ENCODE assay signal across 8 mouse cellular contexts in genomic region chr4:126532292-126532691, GRCm38 (mm10). TPM values are rescaled to one million over a fixed set of nuclear protein-coding genes. Genes with fewer than 3 reads are reported as not detected.
DNase-seq lines count a peak whose midpoint lies in the region; ATAC-seq and TF ChIP-seq lines count a peak whose summit lies in the region.

No protein-coding gene starts in this region.

- peak overlapping the region; percentile 63 for H3K4me3 ChIP-seq in kidney, adult 2 months (ENCODE audit: insufficient read depth, low read depth, low read length)
- H3K4me3 ChIP-seq in embryonic facial prominence, embryonic 10.5 days, result peak overlapping the region; percentile 78
- peak overlapping the region; percentile 78 for H3K4me3 ChIP-seq in hindbrain, embryonic 14.5 days (replicated peaks; ENCODE audit: low read length)
- H3K4me3 ChIP-seq in midbrain, embryonic 12.5 days, result peak overlapping the region; percentile 94

- peak overlapping the region; percentile 86 for H3K4me2 ChIP-seq in hindbrain, embryonic 14.5 days (replicated peaks)
- H3K4me2 ChIP-seq in midbrain, embryonic 12.5 days (replicated peaks), result peak overlapping the region; percentile 88

- peak overlapping the region; percentile 78 for H3K9ac ChIP-seq in hindbrain, embryonic 14.5 days
- peak overlapping the region; percentile 90 for H3K9ac ChIP-seq in midbrain, embryonic 12.5 days (replicated peaks)

- no peaks in the 10 kb centered on the region for H3K9me3 ChIP-seq in embryonic facial prominence, embryonic 10.5 days
- H3K9me3 ChIP-seq in hindbrain, embryonic 14.5 days (ENCODE audit: control insufficient read depth, low read length), result no peaks in the 10 kb centered on the region
- no peaks in the 10 kb centered on the region for H3K9me3 ChIP-seq in midbrain, embryonic 12.5 days

- no peak overlapping the region for H3K27ac ChIP-seq in kidney, adult 2 months (ENCODE audit: insufficient read depth, low read depth, low read length)
- H3K27ac ChIP-seq in embryonic facial prominence, embryonic 10.5 days (replicated peaks), result no peak overlapping the region
- peak overlapping the region; percentile 81; the same call in 1 of the 2 replicates for H3K27ac ChIP-seq in hindbrain, embryonic 14.5 days
- no peak overlapping the region; the same call in 1 of the 2 replicates for H3K27ac ChIP-seq in midbrain, embryonic 12.5 days (replicated peaks)

- H3K4me1 ChIP-seq in kidney, adult 2 months (ENCODE audit: control insufficient read depth, insufficient read depth, low read length), result peaks cover 4% of the 10 kb centered on the region; the same call in 1 of the 2 replicates
- peaks cover 12% of the 10 kb centered on the region for H3K4me1 ChIP-seq in embryonic facial prominence, embryonic 10.5 days
- H3K4me1 ChIP-seq in hindbrain, embryonic 14.5 days (replicated peaks; ENCODE audit: control insufficient read depth, insufficient read depth, low read length), result peaks cover 17% of the 10 kb centered on the region
- H3K4me1 ChIP-seq in midbrain, embryonic 12.5 days, result peaks cover 14% of the 10 kb centered on the region

- no peak for TF ChIP-seq POLR2A in kidney, adult 2 months (IDR thresholded peaks at IDR 0.05; ENCODE audit: low read depth, low read length)

- WGBS in kidney, adult 2 months, result 63% methylated on average over 5 of the region's 5 CpGs
- 36% methylated on average over 5 of the region's 5 CpGs for WGBS in embryonic facial prominence, embryonic 10.5 days
- 32% methylated on average over 5 of the region's 5 CpGs for WGBS in hindbrain, embryonic 14.5 days
- WGBS in midbrain, embryonic 12.5 days, result 23% methylated on average over 5 of the region's 5 CpGs

- ATAC-seq in hindbrain, embryonic 14.5 days (ENCODE audit: low FRiP score), result no peak
- no peak for ATAC-seq in midbrain, embryonic 12.5 days (ENCODE audit: low FRiP score, low read depth)

- no peak for DNase-seq in kidney, adult 2 months
- no peak for DNase-seq in kidney, postnatal 10 days
- DNase-seq in embryonic facial prominence, embryonic 10.5 days (ENCODE audit: low spot score), result no peak
- no peak for DNase-seq in hindbrain, embryonic 14.5 days (ENCODE audit: low spot score)
- DNase-seq in spleen, postnatal 4 days (ENCODE audit: low spot score in 2 of 2), result no peak
- no peak for DNase-seq in thymus, postnatal 0 days (ENCODE audit: low spot score)
- no peak for DNase-seq in gastrocnemius, postnatal 10 days

- H3K27me3 ChIP-seq in kidney, adult 2 months (replicated peaks; ENCODE audit: control insufficient read depth, insufficient read depth, low read length), result no peaks in the 10 kb centered on the region; the same call in 1 of the 2 replicates
- peaks cover 38% of the 10 kb centered on the region for H3K27me3 ChIP-seq in embryonic facial prominence, embryonic 10.5 days (replicated peaks; ENCODE audit: low read depth, poor library complexity, severe bottlenecking)
- H3K27me3 ChIP-seq in hindbrain, embryonic 14.5 days (ENCODE audit: control insufficient read depth, insufficient read depth, low read length), result no peaks in the 10 kb centered on the region
- H3K27me3 ChIP-seq in midbrain, embryonic 12.5 days, result peaks cover 5% of the 10 kb centered on the region; the same call in 1 of the 2 replicates

- no peaks in the 10 kb centered on the region for H3K36me3 ChIP-seq in kidney, adult 2 months (ENCODE audit: control insufficient read depth, insufficient read depth, low read length)
- no peaks in the 10 kb centered on the region for H3K36me3 ChIP-seq in embryonic facial prominence, embryonic 10.5 days (replicated peaks)
- H3K36me3 ChIP-seq in hindbrain, embryonic 14.5 days (replicated peaks; ENCODE audit: control insufficient read depth, insufficient read depth), result no peaks in the 10 kb centered on the region
- H3K36me3 ChIP-seq in midbrain, embryonic 12.5 days, result no peaks in the 10 kb centered on the region

- no peak for TF ChIP-seq CTCF in kidney, adult 2 months (conservative IDR thresholded peaks at IDR 0.05; ENCODE audit: insufficient read depth, insufficient read length, low read depth, low read length)

RNA-seq across cellular contexts. Expression of gene Ago4, which starts 1.0 kb away (rescaled TPM):
- polyA plus RNA-seq in kidney, adult 2 months (2012; rRNA removed), result 0.95 and 1.1 TPM in 2 replicates
- 1.3 and 1.6 TPM in 2 replicates for polyA plus RNA-seq in embryonic facial prominence, embryonic 10.5 days (2016; fragmentation: Nextera tagmentation; extraction: Ambion mirVana)
- polyA plus RNA-seq in hindbrain, embryonic 14.5 days (2014; fragmentation: Nextera tagmentation; extraction: Ambion mirVana), result 8.8 and 9.8 TPM in 2 replicates
- 8.2 and 9.7 TPM in 2 replicates for polyA plus RNA-seq in midbrain, embryonic 12.5 days (2016; fragmentation: Nextera tagmentation; extraction: Ambion mirVana)
- 0.47 and 0.60 TPM in 2 replicates for polyA plus RNA-seq in thymus, postnatal 0 days (2015; fragmentation: Nextera tagmentation; extraction: Ambion mirVana)
- 1 to 10 TPM; 1.9 to 2.2 TPM for total RNA-seq in gastrocnemius, postnatal 10 days (2021)

RNA-seq across cellular contexts. Expression of gene Clspn, which starts 24.4 kb away (rescaled TPM):
- polyA plus RNA-seq in kidney, adult 2 months (2012; rRNA removed), result 0.11 and 0.14 TPM in 2 replicates
- 56.2 and 58.8 TPM in 2 replicates for polyA plus RNA-seq in embryonic facial prominence, embryonic 10.5 days (2016; fragmentation: Nextera tagmentation; extraction: Ambion mirVana)
- 3.7 and 5.8 TPM in 2 replicates for polyA plus RNA-seq in hindbrain, embryonic 14.5 days (2014; fragmentation: Nextera tagmentation; extraction: Ambion mirVana)
- polyA plus RNA-seq in midbrain, embryonic 12.5 days (2016; fragmentation: Nextera tagmentation; extraction: Ambion mirVana), result 34.4 and 35.7 TPM in 2 replicates
- 43.9 and 63.1 TPM in 2 replicates for polyA plus RNA-seq in thymus, postnatal 0 days (2015; fragmentation: Nextera tagmentation; extraction: Ambion mirVana)
- 1 to 10 TPM; 5.7 to 6.9 TPM for total RNA-seq in gastrocnemius, postnatal 10 days (2021)
